Mouse (Mus musculus) kidney, embryonic 14.5 days (tissue): Measurements from ENCODE around the gene Polr3h. TPM values are rescaled to one million over a fixed set of nuclear protein-coding genes. Genes with fewer than 3 reads are reported as not detected.

Source experiments
- ATAC-seq: fragments of 200-750 bp; cut with Nextera tagmentation; 2 replicates; pipeline ENCODE4 v1.8.0; 2017; ENCODE audit warnings: moderate number of reproducible peaks, mild to moderate bottlenecking, moderate TSS enrichment, moderate library complexity; ENCODE audit not compliant: low FRiP score, low TSS enrichment
- H3K27ac ChIP-seq: fragments of 300-500 bp; sonication (generic); 2 replicates; pipeline ENCODE4 v1.5.1; 2014; ENCODE audit warnings: low read depth, mild to moderate bottlenecking, low read length, moderate library complexity, mixed read lengths
- H3K27me3 ChIP-seq: fragments of 300-500 bp; sonication (generic); 2 replicates; pipeline ENCODE4 v1.6.1; 2014; ENCODE audit warnings: mild to moderate bottlenecking, low read length; ENCODE audit not compliant: control insufficient read depth, insufficient read depth
- H3K36me3 ChIP-seq: fragments of 300-500 bp; sonication (generic); 2 replicates; pipeline ENCODE4 v1.6.1; 2014; ENCODE audit warnings: low read length, mixed read lengths; ENCODE audit not compliant: control insufficient read depth, insufficient read depth
- H3K4me1 ChIP-seq: fragments of 300-500 bp; sonication (generic); 2 replicates; pipeline ENCODE4 v1.6.1; 2014; ENCODE audit warnings: low read length, mixed read lengths; ENCODE audit not compliant: control insufficient read depth, insufficient read depth
- H3K4me2 ChIP-seq: fragments of 300-500 bp; sonication (generic); replicated peaks from 2 replicates; pipeline ENCODE4 v1.6.1; 2014; ENCODE audit warnings: low read depth, mild to moderate bottlenecking, low read length
- H3K4me3 ChIP-seq: fragments of 300-500 bp; sonication (generic); 2 replicates; pipeline ENCODE4 v1.5.1; 2014; ENCODE audit warnings: mild to moderate bottlenecking, low read length
- H3K9ac ChIP-seq: fragments of 300-500 bp; sonication (generic); 2 replicates; pipeline ENCODE4 v1.6.1; 2014; ENCODE audit warnings: low read depth, mild to moderate bottlenecking, low read length, moderate library complexity
- H3K9me3 ChIP-seq: fragments of 300-500 bp; sonication (generic); 2 replicates; pipeline ENCODE4 v1.6.1; 2016; ENCODE audit warnings: low read length; ENCODE audit not compliant: control insufficient read depth
- WGBS: fragments of 180-500 bp; shearing (Covaris S2); extraction: QIAGEN DNeasy Blood & Tissue Kit; methylation state at CpG from one replicate; pipeline ENCODE4 v1.1.7; 2014; 5-methylcytosine and 5-hydroxymethylcytosine counted together
- polyA plus RNA-seq: library from polyadenylated mRNA; unstranded; fragments of >200 nt; fragmentation: Nextera tagmentation; extraction: Ambion mirVana; gene quantifications from 2 replicates; pipeline ENCODE4 v1.2.1, GENCODE M21; 2014

The Polr3h gene
- polyA plus RNA-seq, 1 experiment from 2014 or later: 78.9 TPM

DNA sequence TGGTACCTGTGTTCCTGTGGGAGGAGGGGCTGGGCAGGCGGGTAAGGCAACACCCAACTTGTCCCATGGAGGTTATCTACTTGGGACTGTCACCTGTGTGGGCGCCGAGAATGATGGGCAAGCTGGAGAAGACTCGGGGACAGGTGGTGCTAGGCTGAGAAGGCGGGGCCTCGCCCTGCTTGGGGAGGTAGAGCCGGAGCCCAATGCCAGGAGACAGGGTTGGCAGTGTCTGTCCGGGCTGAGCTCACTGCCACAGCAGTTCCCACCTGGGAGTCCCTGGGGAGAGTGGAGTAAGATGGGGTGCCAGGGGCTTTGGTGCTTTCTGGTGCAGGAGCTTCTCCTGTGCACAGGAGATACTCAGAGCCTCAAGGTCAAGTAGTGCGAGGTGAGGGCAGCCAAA, 76.9 kb downstream of the Polr3h start:
- Histone ChIP-seq H3K4me1 (peaks cover 8% of the 10 kb centered on the region; the same call in 1 of the 2 replicates), H3K27ac (no peak overlapping the region), H3K4me2 (no peak overlapping the region), H3K36me3 (peaks cover 55% of the 10 kb centered on the region), H3K4me3 (no peak overlapping the region), H3K9me3 (no peaks in the 10 kb centered on the region), H3K9ac (no peak overlapping the region), H3K27me3 (no peaks in the 10 kb centered on the region)
- ATAC-seq: no peak
- WGBS: 85% methylated on average over 9 of the region's 9 CpGs

DNA sequence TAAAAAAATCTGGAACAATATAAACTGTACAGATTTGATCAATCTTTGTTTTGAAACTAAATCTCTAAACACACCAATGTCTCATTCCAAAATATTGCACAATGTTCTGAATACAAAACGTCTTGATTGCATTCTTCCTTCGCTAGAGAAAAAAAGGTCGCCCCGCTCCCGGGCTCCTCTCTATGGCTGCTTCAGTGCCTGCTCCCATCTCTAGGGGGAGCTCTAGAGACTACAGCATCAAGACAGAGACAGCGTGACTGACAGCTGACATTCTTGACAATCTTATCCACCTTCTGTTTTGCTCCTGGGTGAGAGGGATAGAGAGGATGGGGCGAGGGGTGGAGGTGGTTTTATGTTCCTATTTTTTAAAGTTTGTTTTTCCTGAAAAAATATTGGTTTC, 77.7 kb downstream of the Polr3h start:
- Histone ChIP-seq H3K9ac (no peak overlapping the region), H3K27me3 (no peaks in the 10 kb centered on the region), H3K9me3 (no peaks in the 10 kb centered on the region), H3K36me3 (peaks cover 55% of the 10 kb centered on the region), H3K4me1 (peaks cover 8% of the 10 kb centered on the region; the same call in 1 of the 2 replicates), H3K4me2 (no peak overlapping the region), H3K27ac (no peak overlapping the region), H3K4me3 (no peak overlapping the region)
- 54% methylated on average over 7 of the region's 7 CpGs for WGBS
- ATAC-seq: no peak

DNA sequence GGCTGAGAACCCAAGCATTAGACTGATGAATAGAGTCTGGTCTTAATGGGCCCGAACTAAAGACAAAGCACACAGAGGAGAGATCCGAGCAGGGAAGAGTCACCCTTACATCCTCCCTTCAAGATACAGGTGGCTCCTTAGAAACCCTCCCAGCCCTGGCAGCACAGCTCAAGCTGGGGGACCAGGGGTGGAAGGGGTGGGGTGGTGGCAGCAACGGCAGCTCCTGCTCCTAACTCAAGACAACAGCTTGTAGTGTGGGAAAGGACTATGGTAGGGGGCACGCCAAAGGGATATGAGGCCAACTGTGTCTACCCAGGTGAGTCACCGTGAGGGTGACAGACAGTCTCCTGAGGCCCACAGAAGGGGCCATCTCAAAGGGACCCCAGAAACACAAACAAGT, 78.2 kb downstream of the Polr3h start:
- no peak for ATAC-seq
- Histone ChIP-seq H3K36me3 (peaks cover 55% of the 10 kb centered on the region), H3K9me3 (no peaks in the 10 kb centered on the region), H3K27me3 (no peaks in the 10 kb centered on the region), H3K9ac (no peak overlapping the region), H3K4me1 (peaks cover 8% of the 10 kb centered on the region; the same call in 1 of the 2 replicates), H3K27ac (no peak overlapping the region), H3K4me3 (no peak overlapping the region), H3K4me2 (no peak overlapping the region)
- WGBS: 87% methylated on average over 5 of the region's 5 CpGs

DNA sequence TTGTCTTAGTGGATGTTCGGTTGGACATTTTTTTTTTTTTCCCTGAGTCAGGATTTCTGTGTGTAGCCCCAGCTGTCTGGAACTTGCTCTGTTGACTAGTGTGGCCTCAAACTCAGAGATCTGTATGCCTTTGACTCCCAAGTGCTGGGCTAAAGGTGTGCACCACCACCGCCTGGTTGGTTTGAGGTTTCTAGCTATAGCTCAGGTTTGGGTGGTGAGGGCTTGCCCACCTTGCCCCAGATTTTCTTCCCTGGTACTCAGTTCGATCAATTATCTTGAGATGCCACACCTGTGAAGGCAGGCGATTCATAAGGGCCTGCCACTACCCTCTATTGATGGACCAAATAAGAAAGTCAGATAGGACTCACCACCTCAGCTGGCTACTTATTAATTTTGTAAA, 78.9 kb downstream of the Polr3h start:
- no peak overlapping the region for H3K27ac ChIP-seq
- no peak overlapping the region for H3K4me3 ChIP-seq
- H3K4me2 ChIP-seq: no peak overlapping the region
- no peaks in the 10 kb centered on the region for H3K9me3 ChIP-seq
- 87% methylated on average over 4 of the region's 4 CpGs for WGBS
- peaks cover 8% of the 10 kb centered on the region; the same call in 1 of the 2 replicates for H3K4me1 ChIP-seq
- ATAC-seq: no peak
- H3K9ac ChIP-seq: no peak overlapping the region
- H3K36me3 ChIP-seq: peaks cover 48% of the 10 kb centered on the region
- H3K27me3 ChIP-seq: no peaks in the 10 kb centered on the region

DNA sequence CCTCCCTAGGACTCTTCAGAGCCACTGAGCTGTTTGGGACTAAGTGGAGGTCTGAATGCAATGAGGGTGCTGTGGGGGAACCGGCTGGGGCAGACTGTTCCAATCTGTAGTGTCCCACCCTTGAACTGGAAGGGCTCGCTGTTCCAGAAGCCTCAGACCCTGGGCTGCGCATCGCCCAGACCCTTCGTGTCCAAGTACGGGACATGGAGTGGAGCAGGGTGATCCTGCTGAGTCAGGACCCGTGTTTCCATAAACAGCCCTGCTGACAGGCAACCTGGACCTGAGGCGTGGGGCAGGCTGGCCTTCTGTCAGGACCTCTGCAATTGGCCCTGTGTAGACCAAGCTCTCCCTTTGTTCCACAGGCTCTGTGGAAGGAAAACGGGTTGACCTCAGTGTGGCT, 79.3 kb downstream of the Polr3h start:
- H3K36me3 ChIP-seq: peaks cover 44% of the 10 kb centered on the region
- H3K27me3 ChIP-seq: no peaks in the 10 kb centered on the region
- no peak overlapping the region for H3K4me3 ChIP-seq
- no peak overlapping the region for H3K27ac ChIP-seq
- H3K4me1 ChIP-seq: peaks cover 8% of the 10 kb centered on the region; the same call in 1 of the 2 replicates
- no peak overlapping the region for H3K9ac ChIP-seq
- WGBS: 84% methylated on average over 9 of the region's 9 CpGs
- 0 out of 2 replicates have a peak, but pooled peaks have one; percentile 21 for ATAC-seq
- no peak overlapping the region for H3K4me2 ChIP-seq
- no peaks in the 10 kb centered on the region for H3K9me3 ChIP-seq

DNA sequence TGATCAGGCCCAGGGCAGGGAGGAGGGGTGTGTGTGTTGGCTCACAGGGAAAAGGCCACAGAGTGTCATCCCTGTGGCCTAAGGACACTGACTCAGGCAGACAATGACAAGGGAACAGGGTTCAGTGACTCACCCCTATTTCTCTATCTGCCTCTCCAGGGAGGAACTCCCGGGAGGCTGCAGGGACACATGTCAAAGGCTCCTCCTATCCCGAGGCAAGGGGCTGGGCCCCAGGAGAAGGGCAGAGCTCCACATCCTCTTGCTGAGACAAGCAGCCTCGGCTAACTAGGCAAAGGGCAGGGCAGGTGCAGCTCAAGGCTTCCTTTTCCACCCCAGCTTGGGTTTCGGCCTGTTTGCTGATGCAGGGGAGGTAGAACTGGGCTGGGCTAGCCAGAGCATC, 80.3 kb downstream of the Polr3h start:
- no peak for ATAC-seq
- Histone ChIP-seq H3K4me2 (no peak overlapping the region), H3K9ac (0 out of 2 replicates have a peak overlapping the region, but pooled peaks have one; percentile 34), H3K9me3 (no peaks in the 10 kb centered on the region), H3K4me3 (no peak overlapping the region), H3K4me1 (peaks cover 8% of the 10 kb centered on the region; the same call in 1 of the 2 replicates), H3K36me3 (peaks cover 33% of the 10 kb centered on the region), H3K27ac (peak overlapping the region; percentile 24; the same call in 1 of the 2 replicates), H3K27me3 (no peaks in the 10 kb centered on the region)
- WGBS: 16% methylated on average over 4 of the region's 4 CpGs

DNA sequence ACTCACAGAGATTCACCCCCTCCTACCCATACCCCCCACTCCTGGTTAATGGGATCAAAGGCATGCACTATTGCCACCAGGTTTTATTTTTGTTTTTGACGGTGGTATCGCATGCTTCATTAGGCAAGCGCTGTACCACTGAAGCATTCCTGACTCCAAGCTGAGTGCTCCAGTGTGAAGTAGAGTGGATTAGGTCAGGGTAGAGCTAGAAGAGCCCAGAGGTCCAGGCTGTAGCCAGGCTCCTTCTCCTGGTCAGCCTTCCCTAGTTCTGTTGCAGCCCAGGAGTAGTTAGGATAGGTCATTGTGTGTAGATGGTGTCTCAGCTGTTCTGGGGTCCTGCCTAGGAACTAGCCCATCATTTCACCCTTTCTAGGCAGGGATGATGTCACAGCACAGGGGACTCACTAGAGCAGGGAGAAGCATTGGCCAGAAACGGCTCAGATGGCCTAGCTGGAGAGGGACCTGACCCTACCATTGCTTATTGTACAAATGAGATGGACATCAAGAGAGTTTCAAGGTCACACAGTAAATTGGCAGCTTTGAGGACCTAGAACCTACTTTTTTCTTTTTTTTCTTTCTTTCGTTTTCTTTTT, 80.9 kb downstream of the Polr3h start:
- peak overlapping the region; percentile 24; the same call in 1 of the 2 replicates for H3K27ac ChIP-seq
- H3K4me2 ChIP-seq: no peak overlapping the region
- no peak overlapping the region for H3K9ac ChIP-seq
- peaks cover 27% of the 10 kb centered on the region for H3K36me3 ChIP-seq
- H3K4me1 ChIP-seq: peaks cover 8% of the 10 kb centered on the region; the same call in 1 of the 2 replicates
- H3K27me3 ChIP-seq: no peaks in the 10 kb centered on the region
- 52% methylated on average over 5 of the region's 5 CpGs for WGBS
- no peak; the same call in 1 of the 2 replicates for ATAC-seq
- no peak overlapping the region for H3K4me3 ChIP-seq
- no peaks in the 10 kb centered on the region for H3K9me3 ChIP-seq

DNA sequence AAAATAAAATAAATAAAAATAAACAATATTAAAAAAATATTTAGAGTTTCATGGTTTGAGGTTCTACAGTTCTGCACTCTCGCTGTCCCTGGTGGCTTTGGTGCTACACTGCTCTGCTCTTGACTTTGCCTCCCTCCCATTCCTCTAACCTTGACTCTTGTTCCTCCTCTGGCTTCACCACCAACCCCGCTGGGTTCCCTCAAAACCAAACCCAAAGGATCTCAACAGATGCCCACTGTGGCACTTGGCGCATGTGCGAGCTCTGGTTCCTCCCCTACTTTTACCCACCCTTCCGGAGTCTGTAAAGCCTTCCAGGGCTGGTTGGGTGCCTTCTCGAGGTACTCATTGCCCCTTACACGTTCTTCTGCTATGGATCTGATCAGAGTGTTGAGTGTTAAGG, 83.8 kb downstream of the Polr3h start:
- H3K27ac ChIP-seq: no peak overlapping the region
- no peak overlapping the region for H3K4me2 ChIP-seq
- peaks cover 8% of the 10 kb centered on the region; the same call in 1 of the 2 replicates for H3K4me1 ChIP-seq
- no peaks in the 10 kb centered on the region for H3K9me3 ChIP-seq
- WGBS: 92% methylated on average over 7 of the region's 7 CpGs
- no peak for ATAC-seq
- H3K9ac ChIP-seq: no peak overlapping the region
- H3K27me3 ChIP-seq: no peaks in the 10 kb centered on the region
- H3K36me3 ChIP-seq: peaks cover 6% of the 10 kb centered on the region; the same call in 1 of the 2 replicates
- no peak overlapping the region for H3K4me3 ChIP-seq

DNA sequence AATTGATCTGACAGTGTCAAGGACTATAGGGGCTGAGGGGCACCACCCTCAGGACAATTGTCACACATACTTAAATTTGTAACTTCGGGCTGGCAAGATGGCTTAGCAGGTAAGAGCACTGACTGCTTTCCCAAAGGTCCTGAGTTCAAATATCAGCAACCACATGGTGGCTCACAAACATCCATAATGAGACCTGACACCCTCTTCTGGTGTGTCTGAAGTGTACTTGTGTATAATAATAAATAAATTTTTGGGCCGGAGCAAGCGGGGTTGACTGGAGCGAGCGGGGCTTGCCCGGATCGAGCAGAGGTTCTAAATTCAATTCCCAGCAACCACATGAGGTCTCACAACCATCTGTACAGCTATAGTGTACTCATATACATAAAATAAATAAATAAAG, 85.7 kb downstream of the Polr3h start:
- 89% methylated on average over 7 of the region's 7 CpGs for WGBS
- Histone ChIP-seq H3K9ac (no peak overlapping the region), H3K4me2 (no peak overlapping the region), H3K27me3 (no peaks in the 10 kb centered on the region), H3K4me1 (peaks cover 7% of the 10 kb centered on the region), H3K27ac (no peak overlapping the region), H3K36me3 (no peaks in the 10 kb centered on the region), H3K9me3 (no peaks in the 10 kb centered on the region), H3K4me3 (no peak overlapping the region)
- ATAC-seq: no peak
